Mouse (Mus musculus) CD4-positive, CD25-positive, alpha-beta regulatory T cell, adult 2 months (primary cell): ENCODE results near the gene Tmem151b.

Source experiments
- DNase-seq: peaks from one replicate; pipeline ENCODE4 v3.0.0-alpha.2; 2012; ENCODE audit warnings: low read depth, low spot score

The Tmem151b gene

GRCm38 (mm10) chr17:45545278-45545961 lies 4.1 kb downstream of the Tmem151b start:
- no peak for DNase-seq

- DNase-seq = no peak
Measured at GRCm38 (mm10) chr17:45544873-45545277, 4.6 kb downstream of the Tmem151b start.

- DNase-seq = no peak
Measured at GRCm38 (mm10) chr17:45544001-45544872, 5.2 kb downstream of the Tmem151b start.

DNA sequence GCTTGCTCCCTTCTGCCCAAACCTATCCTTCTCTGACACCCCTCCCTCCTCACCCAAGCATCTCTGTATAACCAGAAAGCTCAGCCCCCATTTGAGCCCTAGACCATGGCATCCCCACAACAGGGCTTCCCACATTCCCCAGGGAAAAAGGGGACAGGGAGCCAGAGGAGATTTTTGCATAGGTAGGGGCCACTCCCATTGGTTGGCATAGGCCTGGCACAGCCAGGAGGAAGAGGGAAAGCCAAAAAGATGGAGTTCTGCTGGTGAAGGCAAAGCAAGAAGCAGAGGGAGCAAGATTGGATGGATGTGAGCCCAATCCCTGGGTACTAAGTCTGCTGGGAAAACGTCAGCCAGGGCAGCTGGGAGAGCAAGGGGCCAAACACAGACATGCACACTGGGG lies 6.4 kb downstream of the Tmem151b start:
- no peak for DNase-seq

- DNase-seq = no peak
Measured at GRCm38 (mm10) chr17:45542705-45543104, 6.8 kb downstream of the Tmem151b start.

- DNase-seq = no peak
Measured at GRCm38 (mm10) chr17:45542129-45542528, 7.3 kb downstream of the Tmem151b start.

GRCm38 (mm10) chr17:45539664-45540063 lies 9.8 kb downstream of the Tmem151b start:
- no peak for DNase-seq

DNA sequence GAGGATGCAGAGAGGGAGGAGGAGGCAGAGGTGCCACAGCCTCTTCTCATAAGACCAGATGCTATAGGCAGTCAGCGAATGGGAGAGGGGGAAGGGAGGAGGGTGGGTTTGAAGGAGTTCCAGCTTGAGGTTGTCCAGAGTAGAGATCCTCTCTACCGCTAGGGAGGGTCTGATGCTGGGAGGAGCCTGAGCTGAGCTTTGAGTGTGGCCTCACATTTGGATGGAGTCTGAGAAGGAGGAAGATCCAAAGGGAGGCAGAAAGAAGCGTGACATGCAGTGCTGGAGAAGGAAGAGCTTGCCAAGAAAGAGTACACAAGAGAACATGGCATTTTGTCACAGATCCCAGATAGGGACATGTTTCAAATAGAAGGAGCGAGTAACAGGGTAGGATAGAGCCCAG lies 11.1 kb downstream of the Tmem151b start:
- no peak for DNase-seq

- DNase-seq = no peak
Measured at GRCm38 (mm10) chr17:45536264-45536663, 13.2 kb downstream of the Tmem151b start.

- DNase-seq = no peak
Measured at GRCm38 (mm10) chr17:45532896-45533295, 16.6 kb downstream of the Tmem151b start.

DNA sequence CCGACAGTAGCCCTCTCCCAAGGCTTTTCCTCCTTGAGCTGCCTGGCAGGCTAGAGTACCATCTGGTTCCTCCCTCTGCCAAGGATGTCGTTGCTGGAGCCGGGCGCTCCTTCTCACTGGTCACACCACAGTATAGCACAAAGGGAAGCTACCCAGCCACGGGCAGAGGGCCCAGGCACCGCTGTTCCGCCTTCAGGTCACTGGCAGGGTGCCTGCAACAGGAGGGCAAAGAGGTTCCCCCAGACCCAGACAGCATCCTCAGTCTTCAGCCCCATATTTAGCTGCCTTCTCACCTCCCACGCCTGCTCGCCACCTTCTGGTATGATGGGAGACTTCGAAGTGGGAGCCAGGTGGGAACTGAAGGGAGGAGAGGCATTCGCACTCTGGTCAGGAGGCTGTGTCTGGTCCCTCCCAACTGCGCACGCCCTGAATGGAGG lies 19.1 kb downstream of the Tmem151b start:
- DNase-seq = no peak

DNA sequence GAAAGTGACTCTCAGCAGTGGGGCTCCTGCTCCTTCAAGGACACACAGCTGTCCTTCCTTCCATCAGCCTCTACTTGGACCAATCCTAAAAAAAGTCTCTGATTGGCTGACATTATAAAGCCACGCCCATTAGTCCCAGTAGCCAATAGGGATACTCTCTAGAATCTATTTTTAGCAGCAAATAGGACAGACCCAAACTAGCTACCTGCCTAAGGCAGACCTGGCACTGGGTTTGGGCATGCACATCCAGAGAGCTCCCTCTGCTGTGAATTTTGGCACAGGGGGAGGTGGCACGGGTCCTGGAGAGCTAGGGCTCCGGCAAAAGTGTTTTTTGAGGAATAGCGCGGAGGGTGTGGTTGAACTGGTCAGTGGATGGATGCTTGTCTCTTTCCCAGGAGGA lies 22.9 kb downstream of the Tmem151b start:
- DNase-seq = no peak

DNA sequence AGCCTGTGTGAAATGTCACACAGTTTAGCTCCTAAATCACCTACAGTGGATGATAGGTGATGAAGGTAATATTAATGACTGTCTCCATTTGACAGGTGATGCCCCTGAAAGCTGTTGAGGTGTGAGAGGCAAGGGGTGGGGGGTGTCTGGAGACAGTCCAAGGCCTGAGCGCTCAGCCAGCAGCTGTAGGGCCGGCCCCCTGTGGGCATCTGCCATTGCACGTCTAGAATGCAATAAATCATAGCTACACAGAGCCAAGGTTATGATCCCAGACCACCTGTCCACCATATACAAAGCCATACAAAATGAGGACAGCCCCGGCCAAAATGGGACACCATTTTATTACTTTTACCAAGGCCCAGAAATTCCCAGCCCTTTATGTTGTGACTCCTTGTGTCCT lies 24.5 kb downstream of the Tmem151b start:
- DNase-seq = no peak

DNA sequence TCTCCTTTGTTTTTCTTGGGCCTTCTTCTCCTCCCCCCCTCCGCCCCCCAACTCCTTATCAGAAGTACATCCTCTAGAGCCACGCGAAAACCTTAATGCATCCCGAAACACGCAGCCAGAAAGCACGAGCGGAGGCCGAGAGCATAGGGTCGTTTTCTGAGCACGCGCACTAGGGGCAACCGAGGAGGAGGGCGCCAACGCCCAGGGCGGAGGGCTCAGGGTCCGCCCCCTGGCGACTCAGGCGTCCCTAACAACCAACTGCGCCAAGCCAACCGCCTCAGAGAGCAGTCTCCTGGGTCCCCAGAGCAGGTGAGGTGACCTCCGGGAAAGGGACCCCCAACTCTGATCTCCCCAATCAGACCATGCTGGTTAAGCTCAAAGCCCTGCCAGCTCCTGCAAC lies 26.2 kb downstream of the Tmem151b start, which contains the start of gene Tcte1:
TSS of gene Tcte1 (plus strand) at position 172 of the 400 bp plus-strand sequence.
- DNase-seq = no peak

DNA sequence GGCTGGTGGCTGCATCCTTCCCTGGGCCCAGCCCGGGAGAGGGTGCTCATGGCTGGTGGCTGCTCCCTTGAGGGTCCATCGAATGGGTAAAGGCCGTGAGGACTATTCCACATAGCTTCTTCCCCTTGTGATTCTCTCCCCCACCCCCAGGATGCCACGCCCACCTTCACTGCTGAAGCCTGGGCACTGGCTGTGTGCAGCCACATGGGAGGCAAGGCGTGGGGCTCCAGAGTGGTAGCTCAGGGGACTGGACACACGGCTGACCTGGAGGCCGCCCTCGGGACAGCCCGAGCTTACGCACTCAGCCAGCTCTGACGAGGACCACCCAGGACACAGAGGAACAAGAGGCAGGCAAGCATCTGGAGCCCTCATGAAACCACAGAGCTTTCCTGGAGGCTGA lies 29.3 kb downstream of the Tmem151b start:
- DNase-seq = no peak

DNA sequence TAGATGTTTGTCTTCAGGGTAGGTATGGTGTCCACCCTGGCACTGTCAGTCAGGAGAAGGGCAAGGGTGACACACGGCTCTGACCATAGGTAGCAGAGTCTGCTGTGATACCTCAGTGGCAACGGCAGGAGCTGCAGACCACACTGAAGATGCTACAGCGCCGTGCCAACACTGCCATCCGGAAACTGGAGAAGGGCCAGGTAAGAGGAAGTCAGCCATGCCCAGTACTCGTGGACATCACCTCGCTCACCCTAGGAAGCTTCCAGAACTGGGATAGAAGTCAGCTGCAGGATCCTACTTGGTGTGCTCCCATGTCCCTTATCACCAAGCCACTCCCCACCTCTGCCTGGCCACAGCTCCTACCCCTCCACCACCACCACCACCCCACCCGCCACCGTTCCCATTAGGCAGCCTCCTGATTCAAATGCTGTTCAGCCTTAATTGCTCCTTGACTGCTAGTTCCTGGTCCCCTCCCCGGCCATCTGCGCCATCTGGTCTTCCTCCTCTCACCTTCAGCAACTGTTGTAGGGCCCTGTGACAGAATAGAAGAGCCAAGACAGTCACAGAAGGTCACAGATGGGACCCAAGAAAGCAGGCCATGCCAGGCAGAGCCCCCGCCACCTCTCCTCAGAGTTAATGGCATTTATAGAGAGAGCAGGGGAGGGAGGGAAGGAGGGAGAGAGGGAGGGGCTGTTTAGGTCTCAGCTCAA lies 30.6 kb downstream of the Tmem151b start:
- DNase-seq = no peak

DNA sequence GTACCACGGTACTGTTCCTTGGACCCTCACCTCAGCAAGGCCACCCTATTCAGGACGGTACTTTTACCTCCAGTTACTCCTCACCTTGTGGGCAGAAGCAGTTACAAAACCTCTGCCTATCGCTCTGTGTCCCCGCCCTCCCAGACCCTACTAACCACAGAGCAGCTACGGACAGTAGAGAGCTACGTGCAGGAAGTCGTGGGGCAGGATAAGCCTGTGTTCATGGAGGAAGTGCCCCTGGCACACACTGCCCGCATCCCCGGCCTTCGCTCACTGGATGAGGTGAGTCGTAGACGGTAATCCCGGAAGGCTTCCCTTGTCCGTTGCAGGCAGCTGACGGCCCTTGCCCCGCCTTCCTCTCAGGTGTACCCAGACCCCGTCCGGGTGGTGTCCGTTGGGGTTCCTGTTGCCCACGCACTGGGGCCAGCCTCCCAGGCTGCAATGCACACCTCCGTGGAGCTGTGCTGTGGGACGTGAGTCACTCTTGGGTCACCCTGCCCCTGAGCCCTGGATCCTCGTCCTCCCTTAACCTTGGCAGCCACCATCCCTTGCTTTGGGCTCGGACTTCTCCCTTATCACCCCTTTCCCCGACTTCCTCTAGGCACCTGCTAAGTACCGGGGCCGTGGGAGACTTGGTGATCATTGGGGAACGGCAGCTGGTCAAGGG lies 31.8 kb downstream of the Tmem151b start:
- DNase-seq = no peak

DNA sequence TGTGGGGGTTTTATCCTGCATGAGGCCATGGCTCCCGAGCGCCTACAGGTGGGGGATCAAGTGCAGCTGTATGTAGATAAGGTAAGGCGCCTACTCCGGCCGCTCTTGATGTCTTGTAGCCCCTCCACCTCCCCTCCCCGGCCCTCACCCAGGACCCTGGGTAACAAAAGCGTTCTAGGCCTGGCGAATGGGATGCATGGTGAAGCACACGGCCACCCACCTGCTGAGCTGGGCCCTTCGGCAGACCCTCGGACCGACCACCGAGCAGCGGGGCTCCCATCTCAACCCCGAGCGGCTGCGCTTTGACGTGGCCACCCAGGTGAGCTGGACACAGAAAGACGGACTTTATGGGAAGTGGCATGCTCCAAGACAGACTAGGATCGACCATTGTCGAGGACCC lies 32.3 kb downstream of the Tmem151b start:
- no peak for DNase-seq

GRCm38 (mm10) chr17:45516488-45516887 lies 33.0 kb downstream of the Tmem151b start:
- peak; percentile 85 for DNase-seq

DNA sequence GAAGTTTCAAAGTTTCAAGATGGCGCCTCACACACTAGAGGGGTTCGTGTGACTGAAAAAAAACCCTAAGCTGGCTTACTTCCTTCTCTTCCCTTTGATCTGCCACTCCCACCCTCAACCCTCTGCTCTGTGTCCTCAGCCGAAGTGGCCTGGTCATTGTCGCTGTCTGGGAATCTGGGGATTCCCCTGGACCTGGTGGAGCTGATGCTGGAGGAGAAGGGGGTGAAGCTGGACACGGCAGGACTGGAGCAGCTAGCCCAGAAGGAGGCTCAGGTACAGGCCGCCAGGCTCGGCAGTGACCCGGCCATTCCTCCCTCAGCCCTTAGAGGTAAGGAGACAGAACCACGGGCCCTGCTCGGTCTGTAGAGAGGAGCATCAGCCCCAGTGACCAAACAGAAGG lies 33.7 kb downstream of the Tmem151b start:
- no peak for DNase-seq

GRCm38 (mm10) chr17:45515204-45515726 lies 34.2 kb downstream of the Tmem151b start:
- DNase-seq = no peak
